Mouse (Mus musculus): ENCODE data around the gene Bpifa1.
A peak's percentile ranks its signal among the peaks of the same experiment; 100 is the strongest.
"Not testable (repeated sequence)": the region's sequence is repeated elsewhere in the genome, so short reads cannot be mapped to it uniquely, and the experiment has no call there.

The Bpifa1 gene

DNA sequence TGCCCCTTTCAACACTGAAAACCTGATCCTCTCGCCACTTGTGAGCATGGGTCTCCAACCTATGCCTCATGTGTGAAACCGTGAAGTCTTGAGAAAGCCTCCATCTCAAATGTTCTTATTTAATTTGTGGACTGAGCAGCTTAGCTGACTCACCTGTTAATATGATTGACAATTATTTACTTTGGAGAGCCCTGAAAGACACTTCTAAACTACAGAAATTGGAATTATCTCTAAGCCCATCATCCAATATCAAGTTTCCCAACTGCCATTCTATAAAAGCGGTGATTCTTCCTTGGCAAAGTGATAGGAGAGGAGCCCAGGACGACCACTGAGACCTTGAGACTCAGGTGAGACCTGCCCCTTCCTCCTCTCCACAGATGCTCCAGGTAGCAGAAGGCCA is at the start of gene Bpifa1:
Gene Bpifa1 (plus strand): TSS at position 301 of the 400 bp plus-strand sequence.
- DNase-seq, result no peak

DNA sequence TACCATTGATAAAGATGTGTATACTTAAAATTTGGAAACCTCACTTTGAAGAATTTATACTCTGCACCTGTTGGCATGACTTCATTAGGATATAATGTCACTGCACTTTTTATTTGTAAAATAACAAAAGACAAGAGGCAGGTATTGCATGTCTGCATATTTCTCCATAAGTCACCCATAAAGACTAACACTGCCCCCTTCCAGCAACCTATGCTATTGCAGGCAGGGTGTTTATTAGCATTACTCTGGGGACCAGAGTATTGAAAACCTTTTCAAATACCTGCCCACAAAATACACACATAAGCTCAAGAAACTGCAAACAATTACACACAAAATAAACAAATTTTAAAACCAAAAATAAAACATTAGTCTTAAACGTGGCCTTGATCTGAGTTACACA is 44.9 kb upstream of the Bpifa1 start:
- peak; percentile 28 to 48 for DNase-seq

DNA sequence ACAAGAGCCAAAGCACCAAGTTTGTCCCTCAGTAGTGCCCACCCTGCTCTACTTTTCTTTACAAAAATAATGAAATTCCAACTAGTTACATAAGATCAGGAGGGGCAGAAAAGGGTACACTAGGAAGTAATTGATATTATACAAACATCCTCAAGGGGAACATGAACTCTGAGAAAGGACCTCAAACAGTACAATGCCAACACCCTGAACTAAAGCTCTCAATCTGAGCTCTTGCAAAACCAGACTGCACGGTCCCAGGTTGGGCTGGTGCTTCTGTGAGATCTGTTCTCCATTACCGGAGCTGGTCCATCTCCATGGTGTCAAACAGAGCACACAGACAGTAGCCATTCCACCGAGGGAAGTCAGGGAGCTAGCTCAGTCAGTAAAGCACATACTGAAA is 25.3 kb upstream of the Bpifa1 start:
- DNase-seq, result no peak

DNA sequence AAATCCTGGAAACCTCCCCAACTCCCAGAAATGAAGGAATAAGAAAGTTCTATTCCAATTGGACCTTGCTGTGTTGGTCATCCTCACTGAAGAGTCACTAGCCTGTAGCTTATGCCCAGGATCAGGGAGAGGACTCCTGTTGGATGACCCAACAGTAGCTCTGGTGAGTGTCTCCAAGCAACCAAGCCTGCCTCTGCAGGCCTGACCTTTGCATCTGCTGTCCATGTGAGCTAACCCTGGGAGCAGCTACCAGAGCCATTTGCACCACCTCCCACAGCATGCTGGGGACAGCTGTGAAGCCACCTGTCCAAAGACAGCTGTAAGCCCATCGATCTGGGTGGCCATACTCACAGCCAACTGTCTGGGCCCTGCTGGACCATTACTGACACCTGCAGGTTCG is 12.6 kb upstream of the Bpifa1 start, which contains the start of gene Bpifa3:
Gene Bpifa3 (plus strand): TSS at position 217 of the 400 bp plus-strand sequence.
- DNase-seq, result no peak

DNA sequence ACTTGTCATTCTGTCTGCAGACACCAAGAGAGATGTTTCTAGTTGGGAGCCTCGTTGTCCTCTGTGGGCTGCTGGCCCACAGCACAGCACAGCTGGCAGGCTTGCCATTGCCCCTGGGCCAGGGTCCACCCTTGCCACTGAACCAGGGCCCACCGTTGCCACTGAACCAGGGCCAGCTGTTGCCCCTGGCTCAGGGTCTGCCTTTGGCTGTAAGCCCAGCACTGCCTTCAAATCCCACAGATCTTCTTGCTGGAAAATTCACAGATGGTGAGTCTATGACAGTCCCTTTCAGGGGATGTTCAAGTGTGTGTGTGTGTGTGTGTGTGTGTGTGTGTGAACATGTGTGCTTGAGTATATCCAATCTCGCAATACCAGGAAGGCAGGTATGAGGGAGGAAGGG is 1.1 kb downstream of the Bpifa1 start:
- DNase-seq, result peak; percentile 77 to 84

DNA sequence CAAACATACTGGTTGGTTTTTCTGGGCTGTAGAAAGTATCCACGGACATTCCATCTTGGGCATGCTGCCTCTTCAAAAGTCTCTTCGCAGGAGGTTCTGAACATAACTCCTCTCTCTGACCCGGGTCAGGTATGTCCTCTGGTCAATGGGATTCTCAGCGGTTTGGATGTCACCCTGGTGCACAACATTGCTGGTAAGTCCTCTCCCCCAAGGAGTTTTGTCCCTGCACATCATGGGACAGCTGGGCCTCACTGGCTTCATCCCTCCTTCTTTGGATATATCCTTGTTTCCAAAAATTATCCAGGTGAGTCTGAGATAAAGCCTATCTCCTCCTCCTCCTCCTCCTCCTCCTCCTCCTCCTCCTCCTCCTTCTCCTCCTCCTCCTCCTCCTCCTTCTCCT is 4.8 kb downstream of the Bpifa1 start:
- DNase-seq, result no peak

DNA sequence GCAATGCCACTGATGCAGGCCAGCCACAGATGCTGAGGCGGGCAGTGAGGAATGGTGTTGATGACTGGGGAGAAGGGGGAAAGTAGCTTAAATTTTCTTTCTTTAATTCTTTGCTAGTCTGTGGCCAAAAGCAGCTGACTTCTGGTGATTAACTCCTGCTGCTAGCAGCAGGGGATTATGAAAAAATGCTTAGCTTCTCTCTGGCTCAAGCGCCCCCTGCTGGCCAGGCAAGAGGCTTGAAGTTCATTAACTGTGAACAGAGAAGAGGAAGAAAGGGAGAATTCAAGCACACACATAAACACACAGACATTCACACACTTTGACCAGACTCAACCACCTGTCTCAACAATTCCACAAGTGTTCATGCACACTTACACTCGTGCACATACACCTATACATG is 15.8 kb downstream of the Bpifa1 start:
- peak; percentile 68 for DNase-seq

DNA sequence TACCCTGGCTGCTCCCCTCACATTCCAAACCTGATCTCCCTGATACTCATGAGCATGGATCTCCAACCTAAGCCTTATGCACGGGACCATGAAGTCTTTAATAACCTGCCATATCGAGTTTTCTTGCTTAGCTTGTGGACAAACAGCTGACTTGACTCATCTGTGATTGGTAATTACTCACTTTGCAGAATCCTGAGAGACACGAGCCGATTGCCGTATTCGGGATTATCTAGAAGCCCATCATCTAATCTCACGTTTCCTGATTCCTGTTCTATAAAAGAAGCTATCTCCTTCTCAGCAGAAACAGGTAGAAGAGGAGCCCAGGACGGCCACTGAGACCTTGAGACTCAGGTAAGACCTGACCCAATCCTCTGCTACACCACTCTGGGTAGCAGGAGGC is 19.6 kb downstream of the Bpifa1 start, which contains the start of gene Bpifa5:
Gene Bpifa5 (plus strand): TSS at position 301 of the 400 bp plus-strand sequence.
- DNase-seq, result no peak

DNA sequence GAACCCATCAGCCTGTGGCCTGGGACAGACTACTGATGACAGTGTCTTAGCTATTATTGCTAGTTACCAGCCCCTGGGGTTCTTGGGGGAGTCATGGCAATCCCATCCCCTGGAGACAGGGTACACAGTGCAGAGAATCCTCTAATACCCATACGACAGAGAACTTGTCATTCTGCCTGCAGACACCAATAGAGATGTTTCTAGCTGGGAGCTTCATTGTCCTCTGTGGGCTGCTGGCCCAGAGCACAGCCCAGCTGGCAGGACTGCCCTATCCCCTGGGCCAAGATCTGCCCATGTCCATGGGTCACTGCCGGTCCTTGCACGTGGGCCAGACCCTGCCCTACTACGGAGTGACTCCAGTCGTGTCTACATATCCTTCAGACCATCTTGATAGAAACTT is 20.6 kb downstream of the Bpifa1 start:
- peak; percentile 20 to 36 for DNase-seq

DNA sequence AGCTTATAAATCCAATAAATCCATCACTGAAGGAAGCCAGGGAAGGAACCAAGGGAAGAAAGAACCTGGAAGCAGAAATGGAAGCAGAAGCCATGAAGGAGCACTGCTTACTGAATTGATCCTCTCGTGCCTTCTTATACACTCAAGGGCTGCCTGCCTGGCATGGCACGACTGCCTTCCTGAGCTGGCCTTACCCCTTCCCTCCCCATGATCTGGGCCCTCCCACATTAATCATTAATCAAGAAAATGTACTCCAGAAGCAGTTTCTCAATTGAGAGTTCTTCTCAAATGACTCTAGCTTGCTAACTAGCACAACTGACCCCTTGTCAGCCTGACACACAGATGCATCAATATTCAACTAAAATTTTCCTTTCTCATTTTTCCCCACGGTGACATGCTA is 26.5 kb downstream of the Bpifa1 start:
- DNase-seq, result no peak

DNA sequence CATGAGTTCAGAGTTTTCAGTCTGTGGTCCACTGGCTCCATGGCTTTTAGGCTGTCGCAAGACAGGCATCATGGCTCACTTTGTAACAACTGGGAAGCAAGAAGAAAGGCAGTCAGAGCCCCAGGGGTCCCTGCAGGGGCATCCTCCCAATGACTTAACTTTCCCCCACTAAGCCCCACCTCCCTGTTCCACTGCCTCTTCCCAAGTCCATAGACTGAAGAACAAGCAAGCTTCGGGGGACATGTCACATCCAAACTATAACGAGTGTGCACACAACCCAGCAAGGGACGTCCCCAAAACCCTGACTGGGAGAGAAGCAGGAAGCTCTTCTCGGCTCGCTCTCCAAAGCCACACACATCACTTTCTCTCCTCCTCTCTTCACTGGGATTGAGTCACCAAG is 28.9 kb downstream of the Bpifa1 start:
- DNase-seq, result no peak

DNA sequence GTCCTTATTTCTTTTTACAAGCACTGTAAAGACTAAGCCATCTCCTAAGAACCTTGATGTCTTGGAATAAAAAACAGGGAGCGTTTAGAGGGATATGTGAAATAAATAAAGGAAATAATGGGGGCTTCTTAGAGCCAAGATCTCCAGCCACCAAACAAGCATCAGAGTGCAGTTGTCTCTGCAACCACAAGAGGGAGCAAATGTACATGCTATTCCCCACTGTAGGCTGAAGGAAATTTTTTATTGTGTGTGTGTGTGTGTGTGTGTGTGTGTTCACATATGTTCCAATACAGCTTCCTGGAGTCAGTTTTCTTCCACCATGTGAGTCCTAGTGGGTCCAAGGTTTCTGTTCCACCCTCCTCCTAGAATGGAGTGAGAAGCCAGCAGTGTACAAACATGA is 30.6 kb downstream of the Bpifa1 start:
- DNase-seq, result peak; percentile 55 to 70

DNA sequence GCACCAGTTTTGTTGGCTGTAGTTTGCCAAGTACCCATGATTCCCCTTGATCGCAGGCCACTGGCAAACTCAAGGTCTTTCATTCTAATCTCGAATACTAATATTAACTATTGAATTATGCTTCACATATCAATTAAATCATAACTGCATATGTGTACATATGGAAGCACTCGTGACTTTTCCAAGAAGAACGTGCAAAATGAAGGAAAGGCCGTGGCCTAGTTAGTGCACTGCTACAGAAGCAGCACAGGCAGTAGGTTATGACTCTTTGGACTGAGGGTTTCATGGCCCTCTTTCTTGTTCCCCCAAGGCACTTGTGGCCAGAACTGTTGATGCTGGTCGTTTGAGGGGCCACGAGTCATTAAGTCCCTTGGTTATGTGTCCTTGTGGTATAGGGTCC is 39.2 kb downstream of the Bpifa1 start:
- not testable (repeated sequence) for DNase-seq

DNA sequence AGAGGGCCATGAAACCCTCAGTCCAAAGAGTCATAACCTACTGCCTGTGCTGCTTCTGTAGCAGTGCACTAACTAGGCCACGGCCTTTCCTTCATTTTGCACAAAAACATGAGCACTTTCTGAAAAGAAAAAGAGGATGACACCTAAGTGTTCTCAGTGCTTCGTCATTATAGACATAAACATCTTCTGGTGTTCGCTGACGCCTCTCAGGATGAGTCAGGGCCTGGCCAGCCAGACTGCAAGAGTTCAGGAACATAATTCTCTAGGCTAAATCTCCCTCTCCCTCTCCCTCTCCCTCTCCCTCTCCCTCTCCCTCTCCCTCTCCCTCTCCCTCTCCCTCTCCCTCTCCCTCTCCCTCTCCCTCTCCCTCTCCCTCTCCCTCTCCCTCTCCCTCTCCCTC is 40.4 kb downstream of the Bpifa1 start:
- not testable (repeated sequence) for DNase-seq

DNA sequence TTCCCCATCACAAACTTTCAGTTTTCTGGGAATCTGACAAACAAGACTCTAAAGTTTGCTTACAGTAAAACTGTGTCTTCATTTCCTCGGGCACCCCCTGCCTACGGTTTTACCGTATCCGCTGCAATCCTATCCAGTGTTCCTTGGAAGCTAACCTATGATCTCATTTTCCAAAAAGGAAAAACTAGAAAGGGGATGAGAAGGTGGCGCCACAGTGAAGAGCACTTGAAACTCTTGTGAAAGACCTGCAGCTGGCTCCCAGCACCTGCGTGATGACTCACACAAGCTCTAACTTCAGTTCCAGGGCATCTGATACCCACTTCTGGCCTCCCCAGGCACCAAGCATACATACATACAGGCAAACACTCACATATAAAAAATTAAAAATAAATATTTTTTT is 42.6 kb downstream of the Bpifa1 start:
- no peak for DNase-seq

DNA sequence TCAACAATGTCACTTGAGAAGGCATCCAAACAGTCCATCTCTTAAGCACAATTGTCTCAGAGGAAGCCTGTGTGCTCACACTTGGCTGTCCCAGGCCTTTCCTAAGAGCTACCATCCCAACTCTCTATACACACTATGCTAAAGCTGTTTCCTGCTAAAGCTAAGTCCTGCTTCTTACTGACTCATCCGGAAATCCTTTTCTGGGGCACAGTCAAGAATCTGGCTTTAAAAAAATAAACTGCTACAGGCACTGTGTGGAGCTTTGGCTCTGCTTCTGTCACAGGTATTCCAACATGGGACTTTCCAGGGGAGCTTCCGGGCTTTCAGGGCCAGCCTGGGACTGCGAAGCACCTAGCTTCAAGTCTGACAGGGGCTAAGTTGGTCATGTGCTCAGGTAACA is 43.1 kb downstream of the Bpifa1 start:
- no peak for DNase-seq

DNA sequence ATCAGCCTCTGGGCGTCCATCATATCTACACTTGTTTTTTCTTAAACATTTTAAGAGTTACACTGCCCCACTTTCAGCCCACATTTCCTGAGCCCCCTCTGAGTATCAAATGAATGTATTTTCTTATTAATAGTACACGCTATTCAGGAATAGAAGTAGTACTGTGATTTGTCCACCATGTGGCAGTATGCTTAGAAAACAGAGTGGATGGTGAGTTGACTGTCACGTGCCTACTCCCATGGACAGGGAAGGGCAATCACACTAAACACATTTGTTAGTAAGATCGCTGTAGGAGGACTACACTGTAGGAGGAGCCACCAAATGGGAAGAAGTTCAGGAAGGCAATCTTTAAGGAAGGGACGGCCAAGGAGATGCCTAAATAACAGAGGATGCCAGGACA is 44.8 kb downstream of the Bpifa1 start:
- DNase-seq, result peak; percentile 18 to 44

DNA sequence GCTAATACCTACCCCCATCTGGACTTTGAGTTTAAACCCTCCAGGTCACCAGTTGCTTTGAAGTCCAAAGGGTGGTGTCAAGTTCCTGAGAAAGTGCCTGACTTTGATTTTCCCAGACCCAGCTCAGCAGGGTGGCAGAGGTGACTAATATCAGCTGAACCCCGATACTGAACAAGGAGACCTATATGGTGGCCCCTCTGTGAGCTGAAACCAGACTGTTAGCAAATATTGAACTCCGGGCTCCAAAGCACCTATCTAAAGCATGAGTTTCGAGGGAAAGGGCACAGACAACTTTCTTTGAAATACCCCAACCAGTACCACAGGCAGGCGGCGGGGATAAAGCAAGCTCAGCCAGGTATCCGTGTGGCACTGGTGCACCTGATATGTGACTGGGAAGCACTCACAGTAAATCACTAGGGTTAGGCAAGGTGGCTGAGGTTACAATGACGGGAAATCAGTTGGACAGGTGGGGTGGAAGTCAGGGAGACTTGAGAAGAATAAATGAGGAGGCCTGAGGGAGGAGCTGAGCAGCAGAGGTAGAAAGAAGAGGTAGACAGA is 47.3 kb downstream of the Bpifa1 start:
- no peak for DNase-seq

DNA sequence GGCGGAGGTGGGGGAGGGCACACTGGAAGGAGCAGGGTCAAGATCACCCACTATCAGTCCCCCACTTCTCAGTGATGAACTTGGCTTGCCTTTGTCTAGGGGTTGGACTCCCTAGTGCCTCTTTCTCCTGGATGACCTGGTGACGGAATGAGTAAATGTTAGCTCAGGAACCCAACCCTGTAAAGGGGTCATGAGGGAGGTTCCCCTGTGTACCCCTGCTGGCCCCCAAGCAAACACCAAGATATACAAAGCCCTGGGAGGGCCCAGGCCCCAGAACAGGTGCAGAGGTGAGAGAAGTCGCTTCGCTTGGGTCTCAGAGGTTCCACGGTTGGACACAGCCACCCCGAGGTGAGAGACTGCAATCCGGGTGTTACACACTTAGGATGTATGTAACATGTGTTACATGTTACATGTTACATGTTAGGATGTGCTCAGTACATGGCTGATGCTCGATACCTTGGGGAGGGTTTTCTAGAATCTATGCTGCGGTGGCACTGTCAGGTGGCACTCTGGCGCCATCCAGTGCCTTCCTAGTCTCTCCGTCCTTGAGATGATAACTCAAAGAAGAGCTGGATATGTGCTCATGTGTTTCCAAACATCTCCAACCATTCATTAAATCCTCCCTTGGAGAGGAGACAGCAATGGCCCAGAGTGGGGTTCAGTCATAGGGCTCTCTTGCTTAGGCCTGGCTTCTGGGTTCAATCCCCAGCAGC is 48.0 kb downstream of the Bpifa1 start, which contains the start of gene Bpifb1:
Gene Bpifb1 (plus strand): TSS at position 273 of the 713 bp plus-strand sequence.
- DNase-seq, result peak; percentile 29 to 34

DNA sequence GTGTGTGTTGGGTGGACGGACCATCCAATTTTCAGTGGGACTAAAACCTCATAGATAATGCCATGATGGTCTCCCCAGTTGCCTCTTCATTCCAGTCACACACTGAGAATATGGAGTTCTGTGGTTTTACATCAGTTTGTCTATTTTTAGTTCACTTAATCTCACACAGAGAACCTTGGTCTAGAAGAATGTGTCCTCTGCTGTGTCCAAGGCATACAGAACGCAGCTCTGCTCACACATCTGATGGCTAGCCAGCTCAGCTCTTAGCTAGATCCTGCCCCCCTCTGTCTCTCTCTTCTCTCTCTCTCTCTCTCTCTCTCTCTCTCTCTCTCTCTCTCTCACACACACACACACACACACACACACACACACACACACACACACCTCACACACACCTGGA is 49.5 kb downstream of the Bpifa1 start:
- no peak for DNase-seq

DNA sequence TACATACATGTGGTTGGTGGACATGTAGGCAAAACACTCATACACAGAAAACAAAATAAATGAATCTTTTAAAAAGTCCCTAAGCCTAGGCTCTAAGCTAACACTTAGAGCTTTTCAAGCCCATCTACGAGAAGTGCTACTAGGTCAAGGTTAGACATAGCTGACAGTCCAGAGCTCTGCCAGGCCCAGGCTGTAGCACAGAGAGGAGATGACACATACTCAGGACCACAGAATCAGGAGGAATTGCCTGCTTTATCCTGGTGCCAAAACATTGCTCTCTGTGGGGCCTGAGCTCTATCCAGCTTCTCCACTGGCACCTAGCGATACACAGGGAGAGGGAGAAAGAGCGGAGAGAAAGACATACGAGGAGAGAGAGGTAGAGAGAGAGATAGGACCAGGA is 50.4 kb downstream of the Bpifa1 start:
- no peak for DNase-seq

DNA sequence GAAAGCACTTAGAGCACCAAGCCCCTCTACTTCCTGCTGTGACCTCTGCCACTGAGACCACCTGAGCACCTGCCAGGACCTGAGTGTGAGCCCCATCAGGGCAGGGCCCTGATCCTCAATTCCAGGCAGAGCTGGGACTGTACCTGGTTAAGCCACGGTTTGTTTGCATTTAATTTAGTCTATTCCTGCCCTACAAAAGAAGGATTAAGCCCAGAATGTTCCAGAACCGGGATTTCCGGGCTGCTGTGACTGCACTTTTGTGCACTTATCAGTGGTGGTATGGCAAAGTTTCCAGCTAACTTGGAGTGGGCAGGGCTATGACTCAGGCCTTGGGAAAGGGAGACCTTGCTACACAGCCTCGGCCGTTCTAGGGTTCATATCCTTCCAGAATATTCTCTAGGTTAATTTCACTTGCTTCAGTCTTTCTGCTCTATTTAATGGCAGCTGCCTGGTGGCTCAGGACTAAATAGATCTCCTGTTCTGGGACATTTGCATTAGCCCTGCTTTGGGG is 51.4 kb downstream of the Bpifa1 start:
- DNase-seq, result no peak

DNA sequence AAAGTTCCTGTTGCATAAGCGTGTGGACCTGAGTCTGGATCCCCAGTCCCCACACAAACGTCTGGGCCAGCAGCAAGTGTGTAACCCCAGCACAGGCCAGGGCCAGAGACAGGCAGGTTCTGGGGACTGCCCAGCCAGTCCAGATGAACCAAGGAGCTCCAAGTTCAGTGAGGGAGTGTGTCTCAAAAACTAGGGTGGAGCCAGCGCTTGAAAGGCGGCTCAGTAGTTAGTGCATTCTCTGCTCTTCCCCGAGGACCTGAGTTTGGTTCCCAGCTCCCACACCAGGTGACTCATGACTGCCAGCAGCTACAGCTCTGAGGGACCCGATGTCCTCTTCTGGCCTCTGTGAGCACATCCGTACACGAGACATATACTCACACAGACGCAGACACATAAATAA is 54.4 kb downstream of the Bpifa1 start:
- no peak for DNase-seq

All from cerebellum, postnatal 10 days (tissue).